Mouse (Mus musculus): ENCODE results near the gene Scap.
"Not testable (repeated sequence)": the region's sequence is repeated elsewhere in the genome, so short reads cannot be mapped to it uniquely, and the experiment has no call there.

Gene Scap

GRCm38 (mm10) chr9:110381292-110381691, 48.2 kb downstream of the Scap start:
- in situ Hi-C loops (cut with MboI, MseI) = no loop called here

- in situ Hi-C loops (cut with MboI, MseI) = no loop called here
These were observed 51.4 kb downstream of the Scap start for GRCm38 (mm10) chr9:110384369-110384929.

GRCm38 (mm10) chr9:110388011-110388410, 54.9 kb downstream of the Scap start:
- in situ Hi-C loops (cut with MboI, MseI) = no loop called here

GRCm38 (mm10) chr9:110390843-110391242, 57.8 kb downstream of the Scap start:
- in situ Hi-C loops (cut with MboI, MseI) = no loop called here

- in situ Hi-C loops (cut with MboI, MseI) = no loop called here
These were observed 60.2 kb downstream of the Scap start for GRCm38 (mm10) chr9:110393295-110393694.

GRCm38 (mm10) chr9:110400650-110401049, 67.6 kb downstream of the Scap start:
- in situ Hi-C loops (cut with MboI, MseI) = no loop called here

- in situ Hi-C loops (cut with MboI, MseI) = no loop called here
These were observed 69.6 kb downstream of the Scap start for GRCm38 (mm10) chr9:110402731-110403130.

- in situ Hi-C loops (cut with MboI, MseI) = not testable (repeated sequence)
These were observed 70.2 kb downstream of the Scap start for GRCm38 (mm10) chr9:110403240-110403639.

- in situ Hi-C loops (cut with MboI, MseI) = no loop called here
These were observed 74.4 kb downstream of the Scap start for GRCm38 (mm10) chr9:110407311-110408098.

- in situ Hi-C loops (cut with MboI, MseI) = no loop called here
These were observed 75.1 kb downstream of the Scap start, which contains the start of gene Ptpn23 for GRCm38 (mm10) chr9:110408099-110408773. Gene Ptpn23, minus strand, starts transcription at chr9:110408213.

GRCm38 (mm10) chr9:110410908-110411887, 78.1 kb downstream of the Scap start:
- in situ Hi-C loops (cut with MboI, MseI) = loop anchor here (5.0 kb wide), 1 partner anchor 51 kb away; no protein-coding TSS in a partner anchor

- in situ Hi-C loops (cut with MboI, MseI) = loop anchor here (5.0 kb wide), 1 partner anchor 49 kb away; no protein-coding TSS in a partner anchor
These were observed 79.8 kb downstream of the Scap start for GRCm38 (mm10) chr9:110412926-110413325.

- in situ Hi-C loops (cut with MboI, MseI) = loop anchor here (5.0 kb wide), 1 partner anchor 49 kb away; no protein-coding TSS in a partner anchor
These were observed 80.7 kb downstream of the Scap start for GRCm38 (mm10) chr9:110413785-110414184.

- in situ Hi-C loops (cut with MboI, MseI) = no loop called here
These were observed 86.5 kb downstream of the Scap start, which contains the start of gene Ngp for GRCm38 (mm10) chr9:110419511-110420112. Gene Ngp, plus strand, starts transcription at chr9:110419747.

GRCm38 (mm10) chr9:110431241-110431640, 98.2 kb downstream of the Scap start:
- in situ Hi-C loops (cut with MboI, MseI) = no loop called here

- in situ Hi-C loops (cut with MboI, MseI) = no loop called here
These were observed 100.0 kb downstream of the Scap start for GRCm38 (mm10) chr9:110433045-110433444.
